Mouse (Mus musculus) cerebellum, adult 11 months (tissue): ENCODE results near the gene Ntsr1.
A peak's percentile ranks its signal among the peaks of the same experiment; 100 is the strongest.

Source experiments
- DNase-seq: peaks from one replicate; pipeline ENCODE4 v3.0.0; 2022

The Ntsr1 gene

GRCm38 (mm10) chr2:180499741-180500140, at the start of gene Ntsr1:
Gene Ntsr1 (plus strand): TSS chr2:180499976.
- DNase-seq, result no peak

- DNase-seq, result no peak
Observed at GRCm38 (mm10) chr2:180450529-180450928, 49.2 kb upstream of the Ntsr1 start.

GRCm38 (mm10) chr2:180455723-180456698, 43.8 kb upstream of the Ntsr1 start, which contains the start of gene Slco4a1:
Gene Slco4a1 (plus strand): TSS chr2:180456245.
- peak; percentile 86 for DNase-seq

DNA sequence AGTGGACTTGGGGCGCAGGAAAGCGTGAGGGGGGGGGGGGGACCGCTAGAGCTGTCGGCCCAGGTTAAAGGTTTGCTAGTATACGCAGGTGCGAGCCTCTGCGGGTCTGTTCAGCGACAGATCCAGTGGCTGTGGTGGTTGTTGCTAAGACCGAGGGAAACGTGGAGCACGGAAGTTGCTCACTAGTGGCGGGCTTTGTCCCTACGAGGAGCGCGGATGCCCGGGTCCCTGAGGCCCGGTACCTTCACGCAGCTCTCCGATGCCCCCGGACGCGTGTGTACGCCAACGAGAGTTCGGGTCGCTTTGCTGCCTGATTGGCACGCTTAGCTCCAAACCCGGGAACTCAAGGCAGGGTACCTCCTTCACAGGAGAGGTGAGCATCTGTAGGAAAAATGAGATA, 43.1 kb upstream of the Ntsr1 start:
- no peak for DNase-seq

DNA sequence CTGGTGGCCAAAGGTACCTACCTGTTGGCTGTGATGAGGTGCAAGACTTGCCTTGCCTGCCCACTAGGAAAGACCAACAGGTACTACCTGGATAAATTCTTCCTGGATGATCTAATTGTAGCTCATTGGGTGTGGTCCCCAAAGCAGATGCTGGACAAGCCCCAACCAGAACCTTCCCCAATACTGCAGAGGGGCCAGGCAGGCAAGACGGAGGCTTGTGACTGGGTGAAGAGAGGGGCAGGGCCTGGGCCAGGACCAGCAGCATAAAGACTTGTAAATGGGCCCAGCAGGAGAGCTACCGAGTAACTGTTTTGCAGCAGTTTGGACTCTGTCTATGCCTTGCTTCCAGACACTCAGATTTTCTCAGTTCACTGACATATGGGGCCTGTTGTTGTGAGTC, 42.1 kb upstream of the Ntsr1 start:
- no peak for DNase-seq

- no peak for DNase-seq
Observed at GRCm38 (mm10) chr2:180459437-180459836, 40.3 kb upstream of the Ntsr1 start.

GRCm38 (mm10) chr2:180460801-180461200, 39.0 kb upstream of the Ntsr1 start:
- no peak for DNase-seq

GRCm38 (mm10) chr2:180462593-180462992, 37.2 kb upstream of the Ntsr1 start:
- no peak for DNase-seq

GRCm38 (mm10) chr2:180466505-180466904, 33.3 kb upstream of the Ntsr1 start:
- DNase-seq, result no peak

DNA sequence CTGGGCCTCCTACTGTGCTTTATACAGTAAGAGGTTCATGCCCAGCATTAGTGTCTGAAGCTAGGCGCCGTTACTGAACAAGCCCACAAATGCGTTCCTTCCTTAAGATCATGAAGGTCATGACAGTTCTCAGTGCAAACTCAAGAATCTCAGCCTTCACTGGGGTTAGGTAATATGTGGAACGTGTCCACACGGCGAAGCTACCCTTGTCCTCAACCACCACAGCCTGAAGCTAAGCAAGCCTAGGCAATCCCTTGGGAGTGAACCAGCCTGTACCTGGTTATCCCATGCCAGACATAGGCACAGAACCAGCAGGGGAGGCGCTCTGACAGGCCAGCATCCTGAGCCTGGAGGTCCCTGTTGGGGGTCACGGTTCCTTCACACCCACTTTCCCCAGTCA, 30.9 kb upstream of the Ntsr1 start:
- DNase-seq, result no peak

DNA sequence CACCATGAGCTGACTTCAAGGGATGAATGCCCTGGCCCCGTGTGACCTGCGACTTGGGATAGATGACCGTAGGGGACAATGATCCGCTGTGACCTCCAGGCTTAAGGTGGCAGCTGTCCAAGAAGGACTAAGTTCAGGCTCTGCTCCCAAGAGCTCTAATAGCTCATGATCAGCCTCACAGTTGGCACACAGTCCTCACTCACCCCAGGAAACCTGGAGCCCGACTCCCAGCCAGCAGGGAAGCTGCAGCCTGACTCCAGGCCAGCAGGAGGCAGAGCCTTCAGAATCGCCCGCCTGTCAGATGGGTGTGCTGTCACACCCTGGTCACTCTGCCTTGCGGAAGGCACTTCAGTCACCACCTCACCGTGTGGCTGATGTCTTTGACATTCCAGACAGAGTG, 30.0 kb upstream of the Ntsr1 start:
- no peak for DNase-seq

DNA sequence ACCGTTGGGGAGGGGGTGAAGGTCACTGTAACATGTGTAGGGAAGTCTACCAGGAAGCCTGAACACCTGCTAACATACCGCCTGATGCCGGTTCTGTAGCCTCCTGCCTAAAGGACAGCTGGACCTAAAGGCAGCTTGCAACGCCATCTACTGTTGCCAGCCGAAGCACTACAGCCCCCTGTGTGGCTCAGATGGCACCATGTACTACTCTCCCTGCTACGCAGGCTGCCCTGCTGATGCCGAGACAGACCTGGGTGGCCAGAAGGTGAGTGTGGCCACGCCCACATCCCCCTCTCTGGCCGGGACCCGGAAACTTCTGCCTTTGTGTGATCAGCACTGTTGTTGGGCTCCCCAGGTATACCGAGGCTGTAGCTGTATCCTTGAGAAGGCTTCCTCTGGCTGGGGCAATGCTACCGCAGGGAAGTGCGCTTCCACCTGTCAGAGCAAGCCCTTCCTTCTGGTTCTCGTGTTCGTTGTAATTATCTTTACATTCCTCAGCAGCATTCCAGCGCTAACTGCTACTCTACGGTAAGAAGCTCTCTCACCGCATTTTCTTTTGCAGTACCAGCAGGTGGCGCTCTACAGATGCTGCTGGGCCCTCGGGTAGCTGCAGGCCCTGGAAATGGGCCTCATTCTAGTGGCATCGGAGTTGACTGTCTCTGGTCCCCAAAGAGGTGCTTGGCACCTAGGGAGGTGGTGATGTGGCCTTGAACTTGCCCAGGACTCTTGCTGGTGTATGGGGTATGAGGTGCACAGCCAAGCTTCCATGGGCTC, 27.3 kb upstream of the Ntsr1 start:
- DNase-seq, result no peak

DNA sequence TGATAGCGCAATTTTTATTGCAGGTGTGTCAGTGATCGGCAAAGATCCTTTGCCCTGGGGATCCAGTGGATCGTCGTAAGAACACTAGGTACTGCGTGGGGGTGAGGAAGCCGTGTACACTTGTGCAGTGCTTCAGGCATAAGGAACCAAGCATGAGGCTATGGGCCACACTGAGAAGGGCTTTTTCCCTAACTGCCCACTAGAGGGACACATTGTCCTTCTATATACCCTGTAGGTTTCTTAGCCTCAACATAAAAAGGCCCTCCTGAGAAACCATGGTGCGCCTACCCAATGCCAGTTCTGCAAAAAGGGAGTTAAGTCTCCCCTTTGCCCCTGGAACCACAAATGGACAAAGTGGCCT, 26.7 kb upstream of the Ntsr1 start:
- no peak for DNase-seq

DNA sequence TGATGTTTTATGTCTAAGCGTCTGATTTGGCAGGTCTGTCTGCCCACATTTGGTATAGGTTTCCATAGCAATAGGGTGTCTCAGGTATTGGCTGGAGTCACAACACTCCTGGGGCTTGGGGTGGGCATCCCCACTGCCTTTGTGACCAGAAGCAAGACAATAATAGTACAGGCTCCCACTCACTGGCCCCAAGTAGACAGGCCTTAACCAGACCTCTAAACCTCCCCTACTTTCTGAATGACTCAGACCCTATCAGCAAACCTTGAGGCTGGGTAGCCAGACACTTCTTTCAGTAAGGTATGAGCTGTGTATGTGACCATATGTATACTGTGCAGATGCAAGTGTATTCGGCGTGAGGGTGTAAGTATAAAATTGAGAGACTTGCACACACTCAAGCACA, 24.9 kb upstream of the Ntsr1 start:
- DNase-seq, result no peak

DNA sequence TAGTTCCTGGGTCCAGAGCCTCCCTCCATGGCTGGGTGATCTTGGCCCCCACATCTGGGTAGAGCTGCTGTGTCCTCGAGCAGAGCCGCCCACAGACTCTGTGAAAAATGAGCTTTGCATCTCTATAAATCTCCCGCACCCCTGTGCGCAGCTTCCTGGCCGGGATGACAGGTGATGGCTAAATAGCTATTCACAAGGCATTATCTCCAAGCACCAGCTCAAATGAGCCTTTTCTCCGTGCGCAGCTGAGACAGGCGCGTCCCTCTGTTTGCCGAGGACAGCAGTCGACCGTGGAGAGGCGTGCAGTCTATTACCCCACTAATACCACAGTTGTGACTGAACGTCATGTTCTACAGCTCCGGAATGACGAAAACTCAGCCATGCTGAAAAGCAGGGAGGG, 17.5 kb upstream of the Ntsr1 start:
- no peak for DNase-seq

DNA sequence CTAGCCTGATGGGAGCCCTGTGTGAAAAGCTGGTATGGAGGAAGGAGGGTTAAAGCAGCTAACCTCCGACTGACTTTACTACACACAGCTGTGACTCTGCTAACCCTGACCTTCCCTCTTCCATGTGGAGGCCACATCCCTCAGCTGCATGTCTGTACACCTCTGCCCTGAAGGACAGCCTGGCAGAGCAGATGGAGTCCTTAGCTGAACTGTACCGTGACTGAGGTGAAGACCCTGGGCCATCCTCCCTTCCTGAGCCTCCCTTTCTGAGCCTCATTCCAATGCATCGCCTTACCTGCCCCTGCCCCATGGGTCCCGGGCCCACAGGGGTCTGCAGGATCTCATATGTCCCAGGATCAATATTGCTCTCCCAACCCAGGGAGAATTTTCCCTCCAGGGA, 14.9 kb upstream of the Ntsr1 start:
- DNase-seq, result no peak

- no peak for DNase-seq
Observed at GRCm38 (mm10) chr2:180485306-180485705, 14.5 kb upstream of the Ntsr1 start.

- no peak for DNase-seq
Observed at GRCm38 (mm10) chr2:180488210-180488751, 11.5 kb upstream of the Ntsr1 start.

DNA sequence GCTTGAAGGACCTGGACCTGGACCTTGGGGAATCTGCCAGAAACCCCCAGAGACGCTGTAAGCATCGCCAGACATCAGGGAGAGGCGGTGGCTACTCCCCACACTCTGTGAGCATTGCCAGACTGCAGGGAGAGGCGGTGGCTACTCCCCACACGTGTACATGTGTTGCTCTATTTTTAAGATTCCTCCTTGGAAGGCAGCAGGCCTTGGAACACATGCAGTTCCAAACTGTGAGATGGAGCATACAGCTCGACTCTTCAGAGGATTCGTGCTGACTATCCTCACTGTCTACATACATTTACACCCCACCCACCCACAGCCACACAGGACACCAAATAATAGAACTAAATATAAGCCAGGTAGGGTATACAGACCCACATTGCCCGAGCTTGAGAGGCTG, 3.9 kb upstream of the Ntsr1 start:
- no peak for DNase-seq

DNA sequence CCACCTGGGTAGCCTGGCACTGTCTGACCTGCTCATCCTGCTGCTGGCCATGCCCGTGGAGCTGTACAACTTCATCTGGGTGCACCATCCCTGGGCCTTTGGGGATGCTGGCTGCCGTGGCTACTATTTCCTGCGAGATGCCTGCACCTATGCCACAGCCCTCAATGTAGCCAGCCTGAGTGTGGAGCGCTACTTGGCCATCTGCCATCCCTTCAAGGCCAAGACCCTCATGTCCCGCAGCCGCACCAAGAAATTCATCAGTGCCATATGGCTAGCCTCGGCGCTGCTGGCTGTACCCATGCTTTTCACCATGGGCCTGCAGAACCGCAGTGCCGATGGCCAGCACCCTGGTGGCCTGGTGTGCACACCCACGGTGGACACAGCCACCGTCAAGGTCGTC, 950 bp downstream of the Ntsr1 start:
- no peak for DNase-seq

DNA sequence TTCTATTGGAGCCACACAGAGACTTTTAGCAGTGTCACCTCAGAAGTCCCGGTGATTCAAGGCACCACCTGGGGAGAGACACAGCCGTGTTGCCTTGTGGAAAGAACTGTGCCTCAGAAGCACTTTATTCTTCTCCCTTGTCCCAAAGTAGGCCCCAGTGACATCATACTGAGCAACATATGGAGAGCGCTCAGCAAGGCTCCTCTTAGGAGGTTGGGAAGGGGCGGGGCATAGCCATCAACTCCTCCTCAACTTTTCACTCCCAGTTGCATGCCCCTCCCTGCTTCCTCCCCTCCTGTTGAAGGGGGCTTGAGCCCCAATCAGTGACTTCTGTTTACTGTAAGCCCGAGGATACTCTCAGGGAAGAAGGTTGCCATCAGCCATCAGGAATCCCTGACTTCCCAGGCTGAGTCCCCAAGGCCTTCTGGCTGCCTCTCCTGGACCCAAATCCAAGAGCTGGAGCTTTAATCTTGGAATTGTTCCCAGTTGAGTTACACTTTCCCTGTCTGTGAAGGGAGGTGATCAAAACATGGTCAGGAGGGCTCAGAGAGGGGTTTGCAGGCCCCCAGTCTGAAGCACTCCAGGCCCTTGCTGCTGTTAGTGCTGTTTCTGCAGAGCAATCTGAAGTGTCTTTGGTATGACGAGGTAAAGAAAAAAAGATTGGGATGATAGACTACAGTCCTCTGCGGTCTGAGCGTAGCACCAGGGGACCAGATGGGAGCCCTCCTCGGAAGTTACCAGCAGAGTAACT, 1.6 kb downstream of the Ntsr1 start:
- DNase-seq, result no peak

- no peak for DNase-seq
Observed at GRCm38 (mm10) chr2:180506281-180506680, 6.5 kb downstream of the Ntsr1 start.
